7 mouse cellular contexts compared by ENCODE assay signal in the genomic region with DNA sequence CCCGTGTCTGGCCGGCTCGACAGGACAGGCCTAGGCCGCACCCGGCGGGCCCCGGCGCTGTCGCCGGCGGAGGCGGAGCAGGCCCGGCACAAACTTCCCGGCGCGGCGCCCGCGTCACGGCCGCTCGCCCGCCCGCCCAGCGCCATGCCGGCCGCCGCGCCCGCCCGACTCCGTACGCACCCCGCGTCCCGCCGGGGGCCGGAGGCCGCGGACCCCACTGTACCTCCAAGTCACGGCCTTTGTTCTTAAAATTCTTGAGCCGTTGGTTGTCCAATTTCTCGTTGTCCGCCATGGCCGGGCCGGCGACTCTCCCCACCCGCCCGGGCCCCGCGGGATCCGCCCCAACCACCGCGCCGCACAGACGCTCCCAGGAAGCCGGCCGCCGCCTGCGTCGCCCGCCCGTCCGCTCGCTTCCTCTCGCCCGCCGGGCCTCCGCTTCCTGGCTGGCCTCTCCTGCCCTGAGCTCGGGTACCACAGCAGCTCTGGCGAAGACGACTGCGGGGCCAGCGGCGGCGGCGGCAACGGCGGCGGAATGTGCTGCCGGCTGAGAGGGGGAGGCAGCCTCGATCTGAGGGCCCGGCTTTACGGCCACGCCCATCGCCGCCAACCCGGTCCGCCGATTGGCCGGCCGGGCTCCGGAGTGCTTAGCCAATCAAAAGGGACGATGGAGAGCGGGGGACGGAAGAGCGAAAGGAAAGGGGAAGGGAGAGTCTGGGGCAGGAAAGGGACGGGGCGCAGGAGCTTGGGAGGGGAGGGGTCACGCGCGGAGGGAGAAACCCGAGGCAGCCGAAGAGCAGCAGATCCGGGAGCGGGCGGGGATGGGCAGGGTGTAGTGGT. TPM values are rescaled to one million over a fixed set of nuclear protein-coding genes. Genes with fewer than 3 reads are reported as not detected.
DNase-seq lines count a peak whose midpoint lies in the region; ATAC-seq lines count a peak whose summit lies in the region.

Gene Kpna4 (minus strand): TSS at position 605 of the 837 bp plus-strand sequence.

- WGBS in intestine, embryonic 16.5 days, result under 1% methylated on average over 99 of the region's 107 CpGs
- WGBS in midbrain, embryonic 11.5 days, result under 1% methylated on average over 81 of the region's 107 CpGs

- no peaks in the 10 kb centered on the region for H3K27me3 ChIP-seq in intestine, embryonic 16.5 days (replicated peaks; ENCODE audit: control insufficient read depth, insufficient read depth, low read length)
- no peaks in the 10 kb centered on the region for H3K27me3 ChIP-seq in midbrain, embryonic 11.5 days (ENCODE audit: control insufficient read depth, insufficient read depth, low read length)

- peak; percentile 94 for DNase-seq in adrenal gland, adult 8-10 months
- DNase-seq in embryo, embryonic 9.5 days (ENCODE audit: extremely low spot score), result peak; percentile 96
- peak; percentile 90 to 91 for DNase-seq in gastrocnemius, postnatal 4 days (ENCODE audit: low spot score in 2 of 2)
- peak; percentile 94 to 95 for DNase-seq in left cerebral cortex, postnatal 36 days (ENCODE audit: low spot score in 2 of 2)
- DNase-seq in midbrain, embryonic 11.5 days (ENCODE audit: low spot score, missing footprints), result peak; percentile 99
- DNase-seq in skeletal muscle tissue, adult 2 months (ENCODE audit: low read depth, low spot score), result peak; percentile 95

- peak within 1 kb of the TSS; percentile 85 for H3K9ac ChIP-seq in intestine, embryonic 16.5 days (ENCODE audit: low read depth, low read length)
- peak within 1 kb of the TSS; percentile 80 for H3K9ac ChIP-seq in midbrain, embryonic 11.5 days (ENCODE audit: low read length)

- H3K36me3 ChIP-seq in intestine, embryonic 16.5 days (ENCODE audit: control insufficient read depth, insufficient read depth, low read length), result no peaks in the 10 kb centered on the region
- no peaks in the 10 kb centered on the region for H3K36me3 ChIP-seq in midbrain, embryonic 11.5 days (ENCODE audit: control insufficient read depth, insufficient read depth, low read length)

- peak within 1 kb of the TSS; percentile 89 for H3K27ac ChIP-seq in intestine, embryonic 16.5 days (ENCODE audit: low read length)
- peak within 1 kb of the TSS; percentile 83 for H3K27ac ChIP-seq in midbrain, embryonic 11.5 days (ENCODE audit: low read depth, low read length)

- intact Hi-C loops in left cerebral cortex, postnatal 36 days (cut with DNase I), result loop anchor here (2.0 kb wide), 1 partner anchor 62 kb away; no protein-coding TSS in a partner anchor

- peak within 1 kb of the TSS; percentile 94 for H3K4me3 ChIP-seq in intestine, embryonic 16.5 days (ENCODE audit: low read length)
- peak within 1 kb of the TSS; percentile 95 for H3K4me3 ChIP-seq in midbrain, embryonic 11.5 days (ENCODE audit: low read depth, low read length)

- ATAC-seq in intestine, embryonic 16.5 days, result peak; percentile 98
- peak; percentile 98 for ATAC-seq in midbrain, embryonic 11.5 days (ENCODE audit: low FRiP score)

- no peaks in the 10 kb centered on the region for H3K9me3 ChIP-seq in intestine, embryonic 16.5 days (ENCODE audit: control insufficient read depth, low read length)
- H3K9me3 ChIP-seq in midbrain, embryonic 11.5 days (ENCODE audit: control insufficient read depth, low read length), result no peaks in the 10 kb centered on the region

- peak within 1 kb of the TSS; percentile 84 for H3K4me2 ChIP-seq in intestine, embryonic 16.5 days (ENCODE audit: low read depth, low read length)
- H3K4me2 ChIP-seq in midbrain, embryonic 11.5 days, result peak within 1 kb of the TSS; percentile 63

- peaks cover 5% of the 10 kb centered on the region; the same call in 1 of the 2 replicates for H3K4me1 ChIP-seq in intestine, embryonic 16.5 days (ENCODE audit: control insufficient read depth, insufficient read depth, low read length)
- H3K4me1 ChIP-seq in midbrain, embryonic 11.5 days (ENCODE audit: control insufficient read depth, insufficient read depth, low read length), result peaks cover 9% of the 10 kb centered on the region; the same call in 1 of the 2 replicates

RNA-seq across cellular contexts. Expression of gene Kpna4, which starts in this region (rescaled TPM):
- 10 to 100 TPM; 53.4 to 79.9 (median 67.1) TPM for total RNA-seq in adrenal gland, adult 8-10 months (2022)
- total RNA-seq in gastrocnemius, postnatal 4 days (2021), result 10 to 100 TPM; 57.2 to 60.5 TPM
- 18.9 and 19.1 TPM in 2 replicates for polyA plus RNA-seq in intestine, embryonic 16.5 days (2015; fragmentation: Nextera tagmentation; extraction: Ambion mirVana)
- 10 to 100 TPM; 64.6 to 73.1 TPM for total RNA-seq in left cerebral cortex, postnatal 36 days (2021)
- 51.5 and 52.8 TPM in 2 replicates for polyA plus RNA-seq in midbrain, embryonic 11.5 days (2014; fragmentation: Nextera tagmentation; extraction: Ambion mirVana)

Comparison
In these comparisons a context has a peak if more than half of its experiments do, and no peak if none do; other contexts are left out.
1. Peak in every context shown above with its lines: DNase-seq, ATAC-seq, H3K4me3 ChIP-seq and H3K27ac ChIP-seq.